Mouse (Mus musculus): ENCODE data around the gene Erbb2.

The Erbb2 gene

DNA sequence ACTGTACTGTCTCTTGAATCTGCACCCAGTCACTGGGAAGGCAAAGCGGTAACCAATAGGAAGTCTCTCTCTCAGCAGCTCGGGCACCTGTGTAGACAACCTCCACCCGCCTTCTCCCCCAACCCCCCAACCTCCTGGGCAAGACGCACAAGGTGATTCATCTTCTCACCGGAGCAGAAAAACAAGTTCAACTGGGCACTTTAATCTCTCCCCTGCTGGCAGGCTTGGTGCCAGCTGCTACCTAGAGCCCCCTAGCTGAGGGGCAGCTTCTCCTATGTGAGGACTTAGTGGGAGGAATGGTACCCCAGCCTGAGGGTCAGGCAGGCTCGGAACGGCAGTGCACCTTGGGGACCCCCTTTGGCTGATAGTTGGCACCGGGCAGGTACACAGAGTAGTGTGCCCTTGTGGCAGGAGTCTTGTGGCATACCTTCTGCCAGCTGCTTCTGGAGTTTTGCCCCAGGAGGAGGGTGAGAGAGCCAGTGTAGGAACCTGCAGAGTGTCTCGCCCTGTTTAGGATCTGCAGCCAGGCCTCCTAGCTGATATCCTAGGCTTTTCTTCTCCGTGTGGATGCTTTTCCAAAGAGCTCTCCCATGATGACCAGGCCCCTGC, 6.8 kb downstream of the Erbb2 start:
- no peak for DNase-seq (ENCODE audit: low spot score in 2 of 2)

DNA sequence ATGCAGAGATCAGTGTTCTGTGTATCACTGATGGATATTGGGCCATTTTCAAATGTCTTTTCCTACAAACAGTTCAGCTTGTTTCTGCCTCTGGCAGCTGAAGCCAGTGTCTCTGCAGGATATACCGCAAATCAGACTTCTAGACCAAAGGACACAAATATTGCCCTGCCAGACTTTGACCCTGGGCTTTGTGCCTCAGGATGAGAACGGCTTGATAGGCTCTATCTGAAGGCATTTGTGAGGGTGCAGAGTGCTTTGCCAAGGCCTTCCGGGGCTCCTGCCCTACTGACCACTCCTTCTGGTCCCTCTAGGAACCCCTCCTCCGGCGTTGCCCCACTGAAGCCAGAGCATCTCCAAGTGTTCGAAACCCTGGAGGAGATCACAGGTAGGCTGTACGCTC, 14.3 kb downstream of the Erbb2 start:
- DNase-seq (ENCODE audit: low spot score in 2 of 2) = no peak

DNA sequence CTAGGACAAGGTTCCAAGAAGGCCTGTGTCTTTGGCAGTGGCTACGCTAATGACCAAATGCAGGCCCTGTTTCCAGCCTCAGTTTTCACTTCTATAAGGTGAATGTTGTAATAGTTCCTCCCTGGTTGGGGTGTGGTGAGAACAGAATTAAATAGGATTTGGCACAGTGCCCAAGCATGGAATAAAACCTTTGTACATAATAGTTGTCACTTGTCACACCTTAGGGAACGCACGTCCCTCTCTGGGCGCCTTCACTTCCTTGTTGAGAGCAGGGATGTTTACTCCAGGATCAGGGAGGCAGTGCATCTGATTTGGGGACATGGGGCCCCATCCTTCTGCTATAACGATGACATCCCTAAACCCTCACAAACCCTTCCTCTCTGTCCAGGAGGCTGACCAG, 16.2 kb downstream of the Erbb2 start:
- DNase-seq (ENCODE audit: low spot score in 2 of 2) = no peak

DNA sequence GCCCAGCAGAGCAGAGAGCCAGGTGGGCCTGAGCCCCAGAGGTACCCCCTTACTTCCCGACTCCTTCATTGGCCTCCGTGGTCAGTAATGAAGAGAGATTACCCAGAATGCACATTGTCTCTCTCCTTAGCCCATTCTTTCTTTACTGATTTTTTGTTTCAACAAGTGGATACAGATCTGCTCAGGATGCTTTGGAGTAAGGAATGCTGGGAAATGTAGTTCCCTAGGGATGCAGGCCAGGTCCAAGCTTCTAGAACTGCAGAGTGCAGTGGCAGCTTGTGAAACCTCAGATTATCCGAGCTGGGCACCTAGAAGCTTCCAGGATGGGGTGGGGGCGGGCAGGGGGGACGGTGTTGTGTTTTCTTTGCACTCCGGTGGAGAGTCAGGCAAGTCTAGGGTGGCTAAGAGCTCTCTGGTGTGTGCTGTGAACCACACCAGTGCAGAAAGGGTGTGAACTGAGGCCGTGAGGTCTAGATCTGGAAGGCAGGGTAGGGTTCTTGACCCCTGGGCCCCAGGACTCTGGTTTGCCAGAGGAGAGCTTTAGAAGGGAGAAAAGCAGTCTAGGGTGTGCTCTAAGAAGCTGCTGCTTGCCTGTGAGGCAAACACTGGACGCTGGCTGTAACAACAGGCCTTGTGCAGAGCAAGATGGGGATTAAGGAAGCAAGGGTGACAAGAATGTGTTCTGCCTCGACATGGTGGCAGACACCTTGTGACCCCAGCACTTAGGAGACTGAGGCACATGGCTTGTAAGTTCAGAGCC, 19.7 kb downstream of the Erbb2 start:
- no peak for DNase-seq (ENCODE audit: low spot score in 2 of 2)

DNA sequence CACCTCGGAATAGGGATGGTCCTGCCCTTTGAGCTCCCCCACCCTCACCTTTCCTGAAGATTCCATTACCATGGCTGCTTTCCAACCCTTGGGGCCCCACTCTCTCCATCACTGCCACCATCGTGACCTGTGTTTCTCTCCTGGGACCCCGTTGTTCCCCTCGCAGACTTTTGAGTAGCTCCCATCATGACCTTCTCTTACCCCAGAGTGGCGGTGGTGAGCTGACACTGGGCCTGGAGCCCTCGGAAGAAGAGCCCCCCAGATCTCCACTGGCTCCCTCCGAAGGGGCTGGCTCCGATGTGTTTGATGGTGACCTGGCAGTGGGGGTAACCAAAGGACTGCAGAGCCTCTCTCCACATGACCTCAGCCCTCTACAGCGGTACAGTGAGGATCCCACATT, 23.5 kb downstream of the Erbb2 start:
- no peak for DNase-seq (ENCODE audit: low spot score in 2 of 2)

DNA sequence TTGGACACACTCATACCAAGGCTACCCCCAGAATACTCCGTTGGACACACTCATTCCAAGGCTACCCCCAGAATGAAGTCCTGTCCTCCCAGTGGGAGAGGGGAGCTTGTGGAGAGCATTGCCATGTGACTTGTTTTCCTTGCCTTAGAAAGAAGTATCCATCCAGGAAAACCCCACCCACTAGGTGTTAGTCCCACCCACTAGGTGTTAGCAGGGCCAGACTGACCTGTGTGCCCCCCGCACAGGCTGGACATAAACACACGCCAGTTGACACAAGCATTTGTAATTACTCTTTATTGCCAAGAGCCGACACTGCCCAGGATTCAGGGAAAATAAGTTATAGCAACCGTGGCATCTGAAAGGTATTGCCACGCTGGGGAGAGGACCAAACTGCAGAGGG, 25.2 kb downstream of the Erbb2 start:
- DNase-seq (ENCODE audit: low spot score in 2 of 2) = no peak

DNA sequence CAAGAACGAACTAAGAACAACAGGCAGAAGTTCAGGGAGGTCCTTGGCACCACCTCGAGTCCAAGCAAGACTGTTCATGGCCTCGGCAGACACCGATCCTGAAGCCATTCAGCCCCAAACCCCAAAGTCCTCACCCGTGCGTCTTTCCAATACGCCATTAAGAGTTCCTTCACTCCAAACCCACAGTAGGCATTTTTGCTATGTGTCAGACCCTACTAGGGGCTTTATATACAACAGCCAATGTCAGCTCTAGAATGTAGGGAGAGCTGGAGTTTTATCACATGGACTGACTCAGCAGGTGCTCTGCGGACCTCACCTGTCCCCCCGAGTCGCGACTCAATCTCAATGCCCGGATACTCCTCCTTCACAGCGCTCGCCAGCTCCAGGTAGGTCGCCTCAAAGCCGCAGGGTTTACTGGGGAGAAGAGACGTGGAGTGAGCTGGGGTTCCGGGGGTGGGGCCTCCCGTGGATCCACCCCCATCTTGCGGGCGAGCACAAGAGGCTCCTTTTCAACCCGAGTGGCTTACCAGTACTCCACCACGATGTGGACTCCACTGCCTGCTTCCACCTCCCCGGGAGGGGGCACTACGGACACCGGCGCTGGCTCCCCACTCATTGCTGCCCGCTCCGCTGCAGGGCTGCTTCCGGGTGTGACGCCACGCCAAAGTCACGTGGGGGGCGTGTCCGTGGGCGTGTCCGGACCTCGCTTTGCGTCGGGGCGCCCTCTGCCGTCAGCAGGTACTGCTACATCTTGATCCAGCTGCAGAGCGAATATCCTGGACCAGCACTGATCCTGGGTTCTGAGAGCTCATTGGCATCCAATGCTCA, 26.3 kb downstream of the Erbb2 start, which contains the start of gene Mien1:
Gene Mien1, minus strand, starts transcription at position 661 of the 828 bp plus-strand sequence.
- peak; percentile 96 to 98 for DNase-seq (ENCODE audit: low spot score in 2 of 2)

DNA sequence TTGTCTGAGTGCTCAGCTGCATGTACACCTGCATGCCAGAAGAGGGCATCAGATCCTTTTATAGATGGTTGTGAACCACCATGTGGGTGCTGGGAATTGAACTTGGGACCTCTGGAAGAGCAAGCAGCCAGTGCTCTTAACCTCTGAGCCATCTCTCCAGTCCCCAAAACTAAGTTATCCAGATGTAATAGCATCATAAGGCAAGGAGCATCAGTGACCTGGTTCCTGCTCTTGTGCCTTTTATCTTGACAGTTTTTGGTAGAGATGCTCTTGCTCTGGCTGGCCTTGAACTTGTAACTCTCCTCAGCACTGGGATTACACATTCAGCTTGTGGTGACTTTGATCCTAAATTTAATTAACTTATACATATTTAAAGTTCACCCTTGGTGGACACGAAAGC, 31.4 kb downstream of the Erbb2 start:
- DNase-seq (ENCODE audit: low spot score in 2 of 2) = no peak

DNA sequence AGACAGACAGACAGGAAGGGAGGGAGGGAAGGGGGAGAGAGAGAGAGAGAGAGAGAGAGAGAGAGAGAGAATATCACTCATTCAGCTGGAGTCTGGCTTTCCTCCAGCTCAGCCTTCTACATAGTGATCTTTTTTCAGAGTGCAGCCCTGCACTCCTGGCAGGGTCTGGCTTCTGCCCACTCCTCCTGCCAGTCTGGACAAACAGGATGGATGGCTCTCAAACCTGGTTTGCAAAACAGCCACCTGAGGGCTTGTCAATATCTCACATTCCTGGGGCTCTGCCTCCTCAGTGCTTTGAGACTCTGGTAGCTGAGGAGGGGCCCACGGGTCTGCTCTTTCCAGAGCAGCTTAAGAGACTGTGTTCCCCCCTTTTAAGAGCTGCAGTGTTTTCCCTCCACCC, 33.0 kb downstream of the Erbb2 start:
- DNase-seq (ENCODE audit: low spot score in 2 of 2) = no peak

DNA sequence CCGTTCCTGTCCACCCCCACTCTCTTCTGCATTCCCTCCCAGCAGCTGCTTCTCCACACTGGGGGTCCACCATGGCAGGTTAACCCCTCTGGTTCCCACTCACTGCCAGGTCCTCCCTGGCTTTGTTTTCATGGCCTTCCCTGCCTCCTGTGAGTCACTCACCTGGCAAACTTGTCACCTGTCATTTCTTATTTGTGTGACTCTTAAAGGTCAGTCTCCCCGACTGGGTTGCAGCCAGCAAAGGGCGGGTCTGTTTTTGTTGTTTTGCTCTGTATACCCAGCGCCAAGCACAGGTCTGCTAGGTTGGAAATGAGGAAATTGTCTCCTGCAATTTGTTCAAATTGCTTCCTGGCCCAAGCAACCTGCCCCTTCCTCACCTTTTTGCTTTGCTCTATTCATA, 33.4 kb downstream of the Erbb2 start:
- DNase-seq (ENCODE audit: low spot score in 2 of 2) = no peak

DNA sequence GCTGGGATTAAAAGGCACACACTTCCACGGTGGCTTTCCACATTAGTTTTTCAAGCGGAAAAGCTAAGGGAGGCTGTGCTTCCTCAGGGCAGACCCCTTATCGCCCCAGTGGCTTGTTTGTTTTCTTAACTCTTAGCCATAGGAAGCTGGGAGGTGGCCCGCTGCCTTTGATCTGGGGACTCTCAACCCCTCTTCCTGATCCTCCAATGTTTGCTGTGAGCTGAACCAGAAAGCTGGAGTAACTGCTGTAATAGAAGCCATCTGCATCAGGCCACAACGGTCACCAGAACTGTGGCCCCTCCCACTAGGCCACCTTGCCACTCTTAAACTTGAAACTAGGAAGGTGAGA, 33.9 kb downstream of the Erbb2 start, which contains the start of gene Grb7:
Gene Grb7, plus strand, starts transcription at position 182 of the 349 bp plus-strand sequence.
- no peak for DNase-seq (ENCODE audit: low spot score in 2 of 2)

DNA sequence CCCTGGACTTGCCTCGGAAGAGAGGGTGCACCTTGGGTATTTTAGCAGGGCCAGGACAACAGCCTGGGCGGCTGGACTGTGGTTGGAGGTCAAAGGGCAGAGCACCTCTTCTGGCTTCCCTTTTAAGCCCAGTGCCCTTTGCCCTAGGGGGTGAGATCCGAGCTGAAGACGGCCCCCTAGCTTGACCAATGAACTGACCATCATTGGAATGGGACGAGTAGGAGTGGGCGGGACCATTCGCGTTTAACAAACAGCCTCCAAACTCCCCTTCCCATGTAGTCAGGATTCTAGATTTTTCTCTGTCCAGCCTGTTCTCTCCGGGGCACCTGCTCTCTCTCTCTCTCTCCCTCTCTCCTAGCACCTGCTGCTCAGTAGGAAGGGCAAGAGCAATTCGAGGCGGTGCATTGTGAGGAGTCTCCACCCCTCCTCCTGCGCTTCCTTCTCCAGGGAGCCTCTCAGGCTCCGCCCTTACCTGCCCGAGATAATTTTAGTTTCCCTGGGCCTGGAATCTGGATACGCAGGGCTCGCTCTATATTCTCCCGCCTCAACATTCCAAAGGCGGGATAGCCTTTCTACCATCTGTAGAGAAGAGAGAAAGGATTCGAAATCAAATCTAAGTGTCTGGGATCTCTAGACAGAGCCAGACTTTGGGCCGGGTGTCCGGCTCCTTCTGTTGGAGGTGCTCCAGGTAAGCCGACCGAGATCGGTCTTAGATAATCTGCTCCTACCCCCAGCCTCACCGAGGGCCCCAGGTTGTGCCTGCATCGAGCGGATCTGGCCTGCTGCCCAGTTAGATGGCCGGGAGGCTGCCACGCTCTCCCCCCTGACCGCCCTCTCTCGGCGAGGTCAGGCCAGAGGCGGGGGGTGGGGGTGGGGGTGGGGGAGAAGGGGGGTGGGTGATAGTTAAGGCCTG, 34.5 kb downstream of the Erbb2 start:
- DNase-seq (ENCODE audit: low spot score in 2 of 2) = no peak

DNA sequence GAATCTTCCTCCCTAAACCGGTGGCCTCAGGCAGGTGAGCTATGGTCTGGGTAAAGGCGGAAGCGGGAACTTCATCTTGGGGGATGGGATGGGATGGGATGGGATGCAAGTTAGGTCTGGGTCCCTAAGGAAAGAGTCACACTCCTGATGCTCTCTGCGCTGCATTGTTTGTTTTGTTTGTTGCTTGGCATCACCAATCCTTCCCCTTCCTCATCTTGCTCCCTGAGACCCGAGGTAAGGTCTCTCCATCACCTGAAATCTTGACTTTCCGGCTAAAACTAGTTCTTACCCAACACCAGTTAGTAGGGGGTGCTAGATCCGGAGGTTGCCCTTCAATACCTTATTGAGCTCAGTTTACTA, 35.2 kb downstream of the Erbb2 start:
- DNase-seq (ENCODE audit: low spot score in 2 of 2) = no peak

DNA sequence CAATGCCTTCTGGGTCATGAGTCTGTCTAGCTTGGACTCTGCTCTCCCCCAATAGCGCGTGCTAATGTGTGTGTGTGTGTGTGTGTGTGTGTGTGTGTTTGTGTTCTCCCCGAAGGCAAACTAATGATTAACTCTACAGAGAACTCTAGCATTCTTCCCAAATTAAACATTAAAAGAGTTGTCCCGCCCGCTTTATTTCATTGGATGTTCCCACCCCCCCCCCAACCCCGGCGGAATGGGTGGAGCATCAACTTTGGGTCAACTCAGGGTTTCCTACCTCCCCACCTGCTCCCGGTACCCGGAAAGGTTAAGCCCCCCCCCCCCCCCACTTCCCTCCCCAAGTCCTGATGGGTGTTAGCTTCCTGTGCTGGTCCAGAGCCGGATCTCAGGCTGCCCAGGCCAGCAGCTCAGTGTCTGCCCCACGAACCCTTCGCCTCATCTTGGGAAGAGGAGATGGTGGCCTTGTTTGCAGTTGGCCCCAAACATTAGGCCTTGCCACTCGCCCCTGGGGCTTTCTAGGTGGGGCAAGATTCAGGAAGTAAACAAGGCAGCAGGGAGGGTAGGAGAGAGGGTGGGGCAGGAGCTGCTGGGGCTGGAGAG, 36.0 kb downstream of the Erbb2 start:
- no peak for DNase-seq (ENCODE audit: low spot score in 2 of 2)

DNA sequence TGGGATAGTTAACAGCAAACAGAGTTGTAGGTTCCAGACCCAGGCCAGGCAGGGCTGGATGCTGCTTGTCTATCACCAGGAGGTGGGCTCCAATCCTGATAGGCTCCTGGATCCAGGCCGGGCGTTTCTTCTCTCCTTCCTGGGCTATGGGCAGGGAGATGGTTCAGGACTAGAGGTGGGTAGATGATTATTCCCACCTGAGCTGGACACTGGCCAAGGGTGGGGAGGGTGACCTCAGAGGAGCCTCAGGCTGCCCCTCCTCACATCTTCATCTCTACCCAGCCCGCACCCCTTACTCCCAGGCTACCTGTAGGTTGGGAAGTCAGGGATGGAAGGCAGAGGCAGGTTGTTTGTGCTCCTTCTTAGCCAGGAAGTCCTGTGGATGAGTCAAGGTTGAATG, 37.1 kb downstream of the Erbb2 start:
- no peak for DNase-seq (ENCODE audit: low spot score in 2 of 2)

DNA sequence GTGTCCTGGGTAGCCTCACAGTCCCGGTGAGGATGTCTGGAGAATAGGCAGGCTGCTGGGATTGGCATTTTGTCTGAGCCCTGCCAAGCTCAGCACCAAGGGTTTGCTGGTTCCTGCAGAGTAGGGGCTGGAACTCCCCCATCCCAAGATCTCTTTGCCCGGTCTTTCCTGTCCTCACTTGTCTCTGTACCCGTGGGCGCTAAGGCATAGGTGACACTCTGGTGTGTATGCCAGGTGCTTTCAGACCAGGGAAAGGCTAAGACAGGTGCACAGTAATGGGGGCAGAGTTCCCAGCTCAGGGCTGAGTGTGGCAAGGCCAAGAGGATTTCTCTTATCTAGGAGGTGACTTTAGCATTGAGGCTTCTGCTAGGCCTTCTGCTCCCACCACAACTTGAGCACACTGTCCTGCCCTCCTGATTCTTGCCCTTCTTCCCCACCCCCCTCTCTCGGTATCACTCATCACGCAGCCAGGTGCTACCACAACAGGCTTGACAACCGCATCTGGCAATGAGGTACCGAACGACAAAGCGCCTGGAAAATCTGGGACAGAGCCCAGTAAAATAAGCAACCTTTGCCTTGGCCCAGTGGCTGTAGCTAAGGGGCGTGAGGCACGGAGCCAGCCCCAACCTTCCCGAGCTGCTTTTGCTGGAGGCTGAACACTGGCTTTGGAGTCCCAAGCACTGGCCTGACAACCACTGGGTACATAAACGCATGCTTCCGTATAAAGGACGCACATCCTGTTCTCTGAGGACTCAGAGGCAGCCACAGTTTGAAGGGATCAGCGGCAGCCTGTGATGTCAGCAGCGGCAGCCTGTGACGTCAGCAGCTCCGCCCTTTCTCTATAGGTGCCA, 37.9 kb downstream of the Erbb2 start:
- no peak for DNase-seq (ENCODE audit: low spot score in 2 of 2)

DNA sequence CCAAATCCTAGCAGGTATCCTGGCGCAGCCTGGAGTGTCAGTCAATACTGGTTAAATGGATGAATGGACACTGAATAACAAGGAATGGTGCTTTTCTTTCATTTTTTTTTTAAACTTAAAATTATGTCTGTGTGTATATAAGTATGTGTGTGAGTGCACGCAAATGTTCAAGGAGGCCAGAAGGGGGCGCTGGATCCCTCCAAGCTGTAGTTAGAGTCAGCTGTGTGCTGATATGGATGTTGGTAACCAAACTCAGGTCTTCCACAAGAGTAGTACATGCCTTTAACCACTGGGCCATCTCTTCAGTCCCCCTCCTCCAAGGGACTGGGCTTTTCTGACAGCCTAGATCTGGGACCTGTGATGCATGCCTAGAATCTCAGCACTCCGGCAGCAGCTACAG, 43.2 kb downstream of the Erbb2 start:
- DNase-seq (ENCODE audit: low spot score in 2 of 2) = no peak

DNA sequence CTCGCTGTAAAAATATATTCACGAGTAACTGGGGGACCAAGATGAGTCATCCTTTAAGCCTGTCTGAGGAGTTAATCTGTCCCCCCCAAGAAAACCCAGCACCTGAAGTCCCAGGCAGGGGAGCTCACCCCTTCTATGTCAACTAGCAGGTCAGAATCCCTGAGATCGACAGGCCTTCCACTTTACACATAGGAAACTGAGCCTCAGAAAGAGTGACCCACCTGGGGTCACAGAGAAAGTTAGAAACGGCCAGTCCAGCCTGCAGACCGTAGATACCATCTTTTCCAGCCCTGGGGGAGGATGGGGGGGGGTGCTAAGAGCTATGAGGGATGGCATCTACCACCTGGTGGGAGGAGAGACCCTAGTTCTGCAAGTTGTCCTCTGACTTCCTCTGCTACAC, 44.3 kb downstream of the Erbb2 start:
- DNase-seq (ENCODE audit: low spot score in 2 of 2) = no peak

DNA sequence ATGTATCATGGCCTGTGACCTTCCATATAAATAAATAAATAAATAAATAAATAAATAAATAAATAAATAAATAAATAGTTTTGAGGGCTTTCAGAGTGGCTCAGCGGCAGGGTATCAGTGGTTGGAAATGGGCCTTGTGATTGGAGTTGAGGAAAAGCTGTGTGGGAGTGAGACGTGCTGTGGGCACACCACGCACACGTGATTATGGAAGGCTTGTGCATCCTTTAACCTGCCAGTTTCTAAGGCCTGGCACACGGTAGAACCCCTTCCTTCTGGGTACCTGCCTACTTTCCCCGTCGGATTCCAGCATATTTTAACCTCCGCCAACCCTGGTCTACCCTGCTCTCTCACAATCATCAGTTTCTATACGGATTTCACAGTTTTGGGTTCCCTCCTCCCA, 44.7 kb downstream of the Erbb2 start:
- no peak for DNase-seq (ENCODE audit: low spot score in 2 of 2)

DNA sequence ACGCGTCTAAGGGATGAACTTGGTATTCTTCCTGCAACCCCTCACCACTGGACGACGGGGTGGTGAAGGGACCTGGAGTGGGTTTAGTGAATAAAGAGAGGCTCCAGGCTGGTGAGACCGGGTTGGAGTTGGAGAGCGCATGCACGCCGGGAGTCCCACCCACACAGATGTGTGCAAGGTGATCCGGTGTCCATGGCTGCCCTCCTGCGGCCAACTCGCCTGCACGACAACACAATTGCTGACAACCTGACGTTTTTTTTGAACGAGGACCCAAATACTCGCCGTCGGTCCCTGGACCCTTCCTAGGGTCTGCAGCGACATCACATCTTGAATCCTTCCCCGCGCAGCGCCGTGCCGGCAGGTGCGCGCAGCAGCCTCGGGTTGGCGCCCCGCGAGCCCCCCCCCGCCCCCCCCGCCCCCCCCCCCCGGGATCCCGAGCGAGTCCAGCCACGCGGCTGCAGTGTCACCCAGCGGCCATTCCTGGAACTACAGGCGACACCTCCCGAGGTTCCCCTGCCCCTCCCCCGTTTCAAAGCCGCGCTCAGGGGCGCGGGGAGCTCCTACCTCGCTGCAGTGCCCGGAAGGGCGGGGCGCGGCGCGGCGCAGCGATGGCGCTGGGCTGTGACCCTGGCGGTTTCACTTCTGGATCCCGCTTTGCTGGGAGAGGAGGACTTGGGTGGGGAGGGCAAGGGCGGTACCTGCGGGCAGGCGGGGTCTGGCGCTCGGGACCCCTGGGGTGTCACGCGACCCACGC, 45.3 kb downstream of the Erbb2 start:
- peak; percentile 76 to 84 for DNase-seq (ENCODE audit: low spot score in 2 of 2)
